Mouse (Mus musculus): ENCODE results near the gene Ydjc.
"Not testable (repeated sequence)": the region's sequence is repeated elsewhere in the genome, so short reads cannot be mapped to it uniquely, and the experiment has no call there.

The Ydjc gene

GRCm38 (mm10) chr16:17150520-17151258, 6.3 kb downstream of the Ydjc start:
- ATAC-seq (ENCODE audit: insufficient number of reproducible peaks, low FRiP score, low TSS enrichment) = no peak

GRCm38 (mm10) chr16:17151874-17152273, 7.5 kb downstream of the Ydjc start:
- no peak for ATAC-seq (ENCODE audit: insufficient number of reproducible peaks, low FRiP score, low TSS enrichment)

DNA sequence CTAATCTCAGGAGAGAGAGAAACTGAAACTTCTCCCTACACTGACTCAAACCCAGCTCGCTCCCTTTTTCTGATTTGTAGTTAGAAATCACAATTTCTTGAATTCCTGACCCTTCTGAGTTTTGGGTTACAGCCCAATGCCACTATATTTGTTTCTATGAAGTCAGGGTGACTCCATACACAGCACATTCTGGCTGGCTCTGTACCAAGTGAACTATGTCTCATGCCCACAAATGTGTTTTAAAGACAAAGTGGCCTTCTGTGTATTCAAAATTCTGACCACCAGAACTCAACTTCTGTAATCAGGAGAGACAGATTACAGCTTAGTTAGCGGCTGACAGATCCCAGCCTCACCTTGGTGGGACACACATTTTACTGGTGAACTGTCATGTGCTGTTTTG, 9.9 kb downstream of the Ydjc start:
- ATAC-seq (ENCODE audit: insufficient number of reproducible peaks, low FRiP score, low TSS enrichment) = no peak

DNA sequence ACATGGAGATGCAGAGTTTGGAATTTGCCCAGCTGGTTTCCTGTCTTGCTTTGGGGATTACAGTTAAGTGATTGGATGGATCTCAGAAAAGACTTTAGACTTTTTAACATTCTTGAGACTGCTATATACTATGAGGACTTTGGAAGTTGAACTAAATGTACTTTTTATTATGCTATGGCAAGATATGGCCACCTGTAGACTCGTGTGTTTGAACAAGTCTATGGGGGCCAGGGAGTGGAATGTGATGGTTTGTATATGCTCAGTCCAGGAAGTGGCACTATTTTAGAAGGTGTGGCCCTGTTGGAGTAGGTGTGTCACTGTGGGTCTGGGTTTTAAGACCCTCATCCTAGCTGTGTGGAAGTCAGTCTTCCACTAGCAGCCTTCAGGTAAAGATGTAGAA, 21.1 kb downstream of the Ydjc start:
- ATAC-seq (ENCODE audit: insufficient number of reproducible peaks, low FRiP score, low TSS enrichment) = not testable (repeated sequence)

GRCm38 (mm10) chr16:17167179-17167578, 22.8 kb downstream of the Ydjc start:
- no peak for ATAC-seq (ENCODE audit: insufficient number of reproducible peaks, low FRiP score, low TSS enrichment)

- no peak for ATAC-seq (ENCODE audit: insufficient number of reproducible peaks, low FRiP score, low TSS enrichment)
These were observed 23.6 kb downstream of the Ydjc start for GRCm38 (mm10) chr16:17168049-17168448.

GRCm38 (mm10) chr16:17175765-17176164, 31.3 kb downstream of the Ydjc start:
- no peak for ATAC-seq (ENCODE audit: insufficient number of reproducible peaks, low FRiP score, low TSS enrichment)

DNA sequence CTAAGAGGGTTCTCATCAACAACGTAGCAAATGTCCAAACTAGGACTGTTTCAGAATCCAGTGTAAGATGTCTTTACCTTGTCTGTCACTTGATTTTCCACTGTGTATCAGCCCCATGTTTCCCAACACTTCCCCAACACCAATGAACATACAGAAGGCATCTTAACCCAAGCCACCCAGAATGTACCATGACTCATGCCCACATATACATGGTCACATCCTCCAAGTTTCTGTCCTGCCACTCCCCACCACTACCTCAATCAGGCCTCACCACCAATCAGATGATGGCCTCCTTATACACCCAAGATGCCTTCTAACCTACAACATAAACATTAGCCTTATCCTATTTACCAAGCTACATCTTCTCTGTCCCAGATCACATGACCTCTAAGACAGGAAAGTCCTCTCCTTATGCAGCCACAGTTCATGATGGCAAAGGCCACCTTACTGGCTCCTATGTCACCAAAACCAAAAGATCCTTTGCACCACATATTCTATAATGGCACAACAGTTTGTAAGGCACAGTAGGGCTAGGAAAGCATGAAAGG, 33.3 kb downstream of the Ydjc start:
- no peak for ATAC-seq (ENCODE audit: insufficient number of reproducible peaks, low FRiP score, low TSS enrichment)

DNA sequence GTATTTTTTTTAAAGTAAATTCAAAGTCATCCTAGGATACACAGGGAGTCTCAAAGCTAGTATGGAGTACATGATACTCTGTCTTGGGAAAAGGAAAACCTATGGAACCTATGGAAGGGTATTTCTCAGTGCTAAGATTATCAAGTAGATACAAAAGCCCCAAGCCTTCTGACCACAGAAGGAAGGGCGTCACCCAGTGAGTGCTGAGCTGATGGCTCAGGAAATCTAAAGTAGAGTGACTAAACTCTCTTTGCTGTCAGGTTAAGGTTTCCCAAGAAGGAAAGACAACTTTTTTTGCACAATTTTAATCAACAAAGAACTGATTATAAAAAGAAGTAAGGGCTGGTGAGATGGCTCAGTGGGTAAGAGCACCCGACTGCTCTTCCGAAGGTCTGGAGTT, 35.3 kb downstream of the Ydjc start:
- ATAC-seq (ENCODE audit: insufficient number of reproducible peaks, low FRiP score, low TSS enrichment) = no peak

GRCm38 (mm10) chr16:17181382-17181781, 37.0 kb downstream of the Ydjc start:
- ATAC-seq (ENCODE audit: insufficient number of reproducible peaks, low FRiP score, low TSS enrichment) = no peak

- ATAC-seq (ENCODE audit: insufficient number of reproducible peaks, low FRiP score, low TSS enrichment) = no peak
These were observed 37.7 kb downstream of the Ydjc start for GRCm38 (mm10) chr16:17182136-17182535.

- ATAC-seq (ENCODE audit: insufficient number of reproducible peaks, low FRiP score, low TSS enrichment) = no peak
These were observed 38.6 kb downstream of the Ydjc start for GRCm38 (mm10) chr16:17183003-17183402.

GRCm38 (mm10) chr16:17185475-17185874, 41.1 kb downstream of the Ydjc start:
- no peak for ATAC-seq (ENCODE audit: insufficient number of reproducible peaks, low FRiP score, low TSS enrichment)

DNA sequence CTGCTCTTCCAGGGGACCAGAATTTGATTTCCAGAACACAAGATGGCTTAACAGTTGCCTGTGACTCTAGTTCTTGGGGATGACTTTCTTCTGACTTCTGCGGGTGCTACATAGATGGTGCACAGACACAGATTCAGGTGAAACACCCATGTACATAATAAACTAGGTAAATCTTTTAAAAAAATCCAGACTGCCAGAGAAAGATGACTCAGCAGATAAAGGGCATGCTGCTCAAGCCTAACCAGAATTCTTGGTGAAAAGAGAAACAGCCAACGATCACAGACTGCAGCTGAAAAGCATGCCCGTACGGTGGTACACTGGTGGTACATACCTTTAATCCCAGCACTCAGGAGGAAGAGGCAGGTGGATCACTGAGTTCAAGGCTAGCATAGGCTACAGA, 49.4 kb downstream of the Ydjc start:
- no peak for ATAC-seq (ENCODE audit: insufficient number of reproducible peaks, low FRiP score, low TSS enrichment)

- ATAC-seq (ENCODE audit: insufficient number of reproducible peaks, low FRiP score, low TSS enrichment) = 0 out of 2 replicates have a peak, but pooled peaks have one; percentile 7
These were observed 55.9 kb downstream of the Ydjc start for GRCm38 (mm10) chr16:17200121-17200952.

DNA sequence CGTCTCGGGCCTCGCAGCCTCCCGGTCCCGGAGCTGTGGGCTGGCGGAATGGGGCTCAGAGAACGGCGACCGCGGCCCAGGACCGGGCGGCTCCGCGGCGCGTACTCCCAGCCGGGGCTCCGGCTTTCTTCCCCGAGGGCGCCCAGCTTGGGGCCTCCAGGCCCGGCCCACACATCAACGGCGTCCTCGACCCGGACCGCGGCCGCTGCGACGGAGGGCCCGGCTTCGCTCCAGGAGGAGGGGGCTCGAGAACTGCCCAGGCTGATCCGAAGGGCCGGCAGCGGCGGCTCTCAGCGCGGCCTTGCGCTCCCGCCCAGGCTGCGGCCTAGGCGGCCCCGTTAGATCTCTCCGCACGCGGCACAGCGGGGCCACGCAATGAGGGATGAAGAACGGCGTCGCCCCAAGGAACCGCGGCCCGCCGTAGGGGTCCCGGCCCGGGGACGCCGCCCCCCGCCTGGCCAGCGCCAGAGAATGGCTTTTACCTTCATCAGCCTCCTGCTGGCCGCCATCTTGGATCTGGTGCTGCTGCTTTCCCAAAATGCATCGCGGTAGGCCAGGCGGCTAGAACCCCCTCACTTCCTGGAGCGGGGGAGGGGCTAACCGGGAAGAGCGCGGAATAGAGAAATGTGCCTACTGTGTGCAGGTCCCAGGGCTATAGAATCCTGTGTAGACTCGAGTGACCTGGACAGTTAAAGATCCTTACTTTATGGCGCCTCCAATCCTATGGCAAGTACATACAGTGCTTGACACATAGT, 56.7 kb downstream of the Ydjc start:
- peak; percentile 81 for ATAC-seq (ENCODE audit: insufficient number of reproducible peaks, low FRiP score, low TSS enrichment)

DNA sequence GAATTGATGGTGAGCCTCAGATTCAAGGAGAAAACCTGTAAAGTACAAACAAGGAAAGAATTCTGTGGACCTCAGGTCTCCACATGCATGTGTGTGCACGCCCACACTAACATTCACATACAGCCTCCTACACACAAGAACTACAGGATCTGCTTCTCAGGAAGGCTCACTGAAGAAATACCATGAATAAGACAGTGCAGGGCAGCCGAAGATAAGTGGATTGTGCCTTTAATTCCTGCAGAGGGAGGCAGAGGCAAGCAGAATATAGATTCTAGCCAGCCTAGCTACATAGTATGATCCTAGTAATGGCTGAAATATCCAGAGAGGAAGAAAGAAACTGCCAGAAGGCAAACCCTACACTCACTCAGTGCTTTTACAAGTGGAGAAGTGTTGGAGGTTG, 57.6 kb downstream of the Ydjc start:
- no peak for ATAC-seq (ENCODE audit: insufficient number of reproducible peaks, low FRiP score, low TSS enrichment)

- ATAC-seq (ENCODE audit: insufficient number of reproducible peaks, low FRiP score, low TSS enrichment) = no peak
These were observed 58.1 kb downstream of the Ydjc start, which contains the start of gene Ube2l3 for GRCm38 (mm10) chr16:17202549-17202948. TSS of gene Ube2l3 (minus strand) at chr16:17202649.

- ATAC-seq (ENCODE audit: insufficient number of reproducible peaks, low FRiP score, low TSS enrichment) = no peak
These were observed 60.6 kb downstream of the Ydjc start for GRCm38 (mm10) chr16:17204990-17205389.

All from cerebellum, adult (tissue).